ENCODE assay signal across 16 mouse cellular contexts in the genomic region with DNA sequence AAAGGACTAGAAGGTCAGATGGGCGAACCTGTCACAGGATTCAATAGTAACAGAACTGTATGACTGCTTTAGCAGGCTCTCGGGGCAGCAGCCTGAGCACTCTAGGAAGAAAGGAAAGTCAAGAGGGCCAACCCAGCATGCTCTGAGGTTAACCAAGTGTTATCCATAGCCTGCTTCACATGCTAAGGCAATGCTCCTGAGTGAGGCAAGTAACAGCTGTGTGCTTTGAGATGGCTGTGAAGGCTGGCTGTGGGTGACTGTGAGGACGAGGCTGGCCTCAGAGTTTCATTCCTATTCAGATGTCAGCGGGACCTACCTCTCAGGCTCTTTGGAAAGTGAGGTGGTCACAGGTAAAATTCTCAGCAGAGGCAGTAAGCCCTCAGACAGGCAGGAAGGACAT.
"Had no signal": no experiment of that assay in that cellular context is flagged by ENCODE, and none has a peak within 500 bp of the region (broad histone marks: within the 10 kb centered on the region; RNA-seq: fewer than 3 reads in every experiment).

No protein-coding gene starts in this region.

- H3K9me3 ChIP-seq: limb, embryonic 10.5 days; limb, embryonic 13.5 days; neural tube, embryonic 12.5 days had no signal

- H3K27me3 ChIP-seq: limb, embryonic 13.5 days; neural tube, embryonic 12.5 days had no signal

- H3K4me1 ChIP-seq: limb, embryonic 10.5 days; limb, embryonic 13.5 days; neural tube, embryonic 12.5 days had no signal

- H3K9ac ChIP-seq: limb, embryonic 13.5 days; liver, embryonic 14.5 days; neural tube, embryonic 12.5 days had no signal

- H3K27ac ChIP-seq: kidney, postnatal 0 days; layer of hippocampus, adult 2 months; limb, embryonic 10.5 days; limb, embryonic 13.5 days; liver, embryonic 14.5 days; neural tube, embryonic 12.5 days had no signal

- H3K4me3 ChIP-seq: layer of hippocampus, adult 2 months; limb, embryonic 10.5 days; limb, embryonic 13.5 days; neural tube, embryonic 12.5 days had no signal

- H3K4me2 ChIP-seq: limb, embryonic 13.5 days; midbrain, embryonic 11.5 days; neural tube, embryonic 12.5 days had no signal

- DNase-seq: kidney, adult 11 months; kidney, adult 8-10 months; kidney, postnatal 25 days; layer of hippocampus, adult 9-11 months; lung, adult 2 months; lung, postnatal 14 days; lung, postnatal 4 days; thymus, adult 18-20 months; thymus, postnatal 36 days had no signal
